Mouse (Mus musculus): Measurements from ENCODE around the gene Ccnk.

- TF ChIP-seq GATA1 (IDR thresholded peaks at IDR 0.05; ENCODE audit: borderline replicate concordance, low read length): no peak
- no peak for TF ChIP-seq FLI1 (IDR thresholded peaks at IDR 0.05; ENCODE audit: low read length)
These were observed 46.4 kb downstream of the Ccnk start for GRCm38 (mm10) chr12:108225781-108226180.
